Mouse (Mus musculus): ENCODE results near the gene Tubb2a. TPM values are rescaled to one million over a fixed set of nuclear protein-coding genes. Genes with fewer than 3 reads are reported as not detected.

Gene Tubb2a
- polyA plus RNA-seq, 1 experiment from 2014 or later: 49.1 TPM

Other genes starting within 250 kb of the Tubb2a start
- not detected in 2 replicates for gene Serpinb6e, start 234.6 kb downstream of the Tubb2a start, polyA plus RNA-seq (2014; fragmentation: Nextera tagmentation; extraction: Ambion mirVana)
- 0.28 and 0.84 TPM in 2 replicates for gene Serpinb6c, start 172.3 kb downstream of the Tubb2a start, polyA plus RNA-seq (2014; fragmentation: Nextera tagmentation; extraction: Ambion mirVana)
- gene Nqo2, start 113.3 kb downstream of the Tubb2a start, polyA plus RNA-seq (2014; fragmentation: Nextera tagmentation; extraction: Ambion mirVana): 18.7 and 19.8 TPM in 2 replicates
- gene Ripk1, start 75.6 kb downstream of the Tubb2a start, polyA plus RNA-seq (2014; fragmentation: Nextera tagmentation; extraction: Ambion mirVana): 11.0 and 12.1 TPM in 2 replicates
- gene Serpinb6a, start 75.2 kb downstream of the Tubb2a start, polyA plus RNA-seq (2014; fragmentation: Nextera tagmentation; extraction: Ambion mirVana): 41.8 and 43.1 TPM in 2 replicates
- 36.1 and 41.9 TPM in 2 replicates for gene Bphl, start 40.4 kb downstream of the Tubb2a start, polyA plus RNA-seq (2014; fragmentation: Nextera tagmentation; extraction: Ambion mirVana)
- 22.1 and 24.4 TPM in 2 replicates for gene Tubb2b, start 52.5 kb upstream of the Tubb2a start, polyA plus RNA-seq (2014; fragmentation: Nextera tagmentation; extraction: Ambion mirVana)
- gene Psmg4, start 85.0 kb upstream of the Tubb2a start, polyA plus RNA-seq (2014; fragmentation: Nextera tagmentation; extraction: Ambion mirVana): 88.2 and 95.1 TPM in 2 replicates

Measured in limb, embryonic 11.5 days (tissue).